Mouse (Mus musculus): ENCODE measurements around the gene Ncdn. TPM values are rescaled to one million over a fixed set of nuclear protein-coding genes. Genes with fewer than 3 reads are reported as not detected.

Gene Ncdn
- polyA plus RNA-seq, 1 experiment, result 10.2 TPM

DNA sequence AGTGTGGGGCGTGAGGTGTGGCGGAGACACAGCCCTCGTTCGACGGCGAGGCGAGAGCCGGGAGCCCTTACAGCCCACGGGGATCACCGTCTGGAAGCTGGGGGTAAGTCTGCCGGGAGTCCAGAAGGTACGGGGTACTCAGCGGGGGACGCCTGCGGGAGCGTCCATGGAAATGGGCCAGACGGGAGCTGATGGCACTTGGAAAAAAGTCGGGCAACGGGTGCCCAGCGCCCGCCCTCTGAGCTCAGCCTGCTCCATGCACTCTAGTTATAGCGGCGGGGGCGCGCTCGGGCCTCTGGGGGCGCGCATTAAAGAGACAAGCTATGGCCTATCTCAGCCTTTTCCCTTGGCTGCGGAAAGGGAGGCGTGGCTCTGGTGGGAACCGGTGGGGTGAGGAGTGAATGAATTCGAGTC lies 17.2 kb downstream of the Ncdn start, which contains the start of gene Tfap2e:
Gene Tfap2e, minus strand, starts transcription at position 240 of the 414 bp plus-strand sequence.
- Histone ChIP-seq H3K27ac (ENCODE audit: insufficient read depth, low read length) (no peak within 1 kb of the TSS), H3K4me3 (ENCODE audit: low read depth, low read length) (peak within 1 kb of the TSS; percentile 67), H3K9ac (ENCODE audit: low read depth, poor library complexity, severe bottlenecking) (peak within 1 kb of the TSS; percentile 39), H3K4me1 (ENCODE audit: control insufficient read depth, insufficient read depth, low read length) (peaks cover 2% of the 10 kb centered on the region), H3K27me3 (ENCODE audit: control insufficient read depth, insufficient read depth, low read length, poor library complexity, severe bottlenecking) (peaks cover 19% of the 10 kb centered on the region), H3K36me3 (ENCODE audit: control insufficient read depth, insufficient read depth, low read length, poor library complexity, severe bottlenecking) (no peaks in the 10 kb centered on the region), H3K9me3 (replicated peaks; ENCODE audit: control insufficient read depth, insufficient read depth, low read length, poor library complexity, severe bottlenecking) (no peaks in the 10 kb centered on the region)
- no peak for TF ChIP-seq POLR2A (IDR thresholded peaks at IDR 0.05; ENCODE audit: insufficient read depth, low read length)
- no peak for TF ChIP-seq CTCF (IDR thresholded peaks at IDR 0.05; ENCODE audit: low read depth, low read length)
- no peak for TF ChIP-seq EP300 (IDR thresholded peaks at IDR 0.05; ENCODE audit: insufficient read depth, low read depth, low read length)

DNA sequence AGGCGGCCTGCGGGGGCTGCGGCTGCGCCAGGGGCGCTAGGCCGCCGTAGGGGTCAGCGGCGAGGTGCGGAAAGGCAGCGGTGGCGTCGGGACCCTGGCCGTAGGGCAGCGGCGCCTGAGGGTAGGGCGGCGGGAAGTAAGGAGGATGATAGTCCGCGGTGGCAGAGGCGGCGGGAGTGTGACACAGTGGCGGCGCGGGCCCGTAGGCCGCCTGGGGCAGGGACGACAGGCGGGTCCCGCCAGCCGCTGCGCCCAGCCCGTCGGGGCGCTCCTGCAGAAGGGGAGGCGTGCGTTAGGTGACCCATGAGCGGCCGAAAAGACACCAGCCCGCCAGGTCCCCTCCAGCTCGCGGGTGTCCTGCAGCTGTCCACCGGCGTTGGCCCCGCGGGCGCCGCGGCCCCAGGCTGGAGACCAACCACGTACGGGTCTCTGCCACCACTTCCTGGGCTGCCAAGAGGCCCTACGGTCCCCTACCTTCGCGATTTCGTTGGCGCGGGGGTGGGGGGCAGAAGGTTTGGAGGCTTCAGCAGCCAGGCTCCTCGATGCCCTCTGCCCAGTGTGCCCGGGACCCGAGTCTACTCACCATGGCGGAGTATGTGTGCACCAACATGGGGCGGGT lies 17.7 kb downstream of the Ncdn start:
- peaks cover 19% of the 10 kb centered on the region for H3K27me3 ChIP-seq (ENCODE audit: control insufficient read depth, insufficient read depth, low read length, poor library complexity, severe bottlenecking)
- H3K36me3 ChIP-seq (ENCODE audit: control insufficient read depth, insufficient read depth, low read length, poor library complexity, severe bottlenecking), result no peaks in the 10 kb centered on the region
- H3K4me1 ChIP-seq (ENCODE audit: control insufficient read depth, insufficient read depth, low read length), result peaks cover 2% of the 10 kb centered on the region
- TF ChIP-seq POLR2A (IDR thresholded peaks at IDR 0.05; ENCODE audit: insufficient read depth, low read length) (no peak), EP300 (IDR thresholded peaks at IDR 0.05; ENCODE audit: insufficient read depth, low read depth, low read length) (no peak), CTCF (IDR thresholded peaks at IDR 0.05; ENCODE audit: low read depth, low read length) (no peak)
- peak overlapping the region; percentile 39 for H3K9ac ChIP-seq (ENCODE audit: low read depth, poor library complexity, severe bottlenecking)
- H3K27ac ChIP-seq (ENCODE audit: insufficient read depth, low read length), result no peak overlapping the region
- peak overlapping the region; percentile 67 for H3K4me3 ChIP-seq (ENCODE audit: low read depth, low read length)
- H3K9me3 ChIP-seq (replicated peaks; ENCODE audit: control insufficient read depth, insufficient read depth, low read length, poor library complexity, severe bottlenecking), result no peaks in the 10 kb centered on the region

DNA sequence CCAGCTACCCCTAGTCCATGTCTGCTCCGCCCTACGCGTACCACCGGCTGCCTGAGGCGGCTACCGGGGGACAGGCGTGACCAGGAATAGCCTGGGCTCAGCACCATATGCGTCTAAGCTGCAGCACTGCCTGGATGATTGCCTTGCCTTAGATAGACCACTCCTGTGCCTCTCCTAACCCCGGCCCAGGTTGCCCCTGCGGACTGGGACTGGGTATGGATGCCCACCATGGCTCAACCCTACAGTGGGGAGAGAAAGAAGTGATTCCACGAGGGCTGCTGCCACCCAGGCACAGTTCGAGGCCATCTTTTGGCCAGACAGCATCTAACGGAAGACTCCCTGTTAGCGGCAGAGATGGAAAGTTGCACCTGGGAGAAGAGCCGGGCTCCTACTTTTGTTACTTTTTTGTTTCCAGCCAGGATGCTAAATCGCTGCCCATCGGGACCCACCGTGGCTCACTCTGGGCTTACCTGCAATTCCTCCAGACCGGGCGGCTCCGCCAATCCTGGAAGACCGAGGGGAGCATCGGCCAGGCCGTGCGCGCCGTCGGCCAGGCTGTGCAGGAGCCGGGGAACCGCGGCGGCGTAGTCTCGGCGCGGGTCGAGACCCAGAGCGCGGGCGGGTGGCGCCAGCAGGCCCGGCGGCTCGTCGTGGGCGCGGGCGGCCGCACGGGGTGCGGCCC lies 18.4 kb downstream of the Ncdn start:
- Histone ChIP-seq H3K4me3 (ENCODE audit: low read depth, low read length) (peak overlapping the region; percentile 67), H3K27ac (ENCODE audit: insufficient read depth, low read length) (no peak overlapping the region), H3K9me3 (replicated peaks; ENCODE audit: control insufficient read depth, insufficient read depth, low read length, poor library complexity, severe bottlenecking) (no peaks in the 10 kb centered on the region), H3K27me3 (ENCODE audit: control insufficient read depth, insufficient read depth, low read length, poor library complexity, severe bottlenecking) (peaks cover 19% of the 10 kb centered on the region), H3K36me3 (ENCODE audit: control insufficient read depth, insufficient read depth, low read length, poor library complexity, severe bottlenecking) (no peaks in the 10 kb centered on the region), H3K4me1 (ENCODE audit: control insufficient read depth, insufficient read depth, low read length) (peaks cover 2% of the 10 kb centered on the region), H3K9ac (ENCODE audit: low read depth, poor library complexity, severe bottlenecking) (peak overlapping the region; percentile 39)
- TF ChIP-seq CTCF (IDR thresholded peaks at IDR 0.05; ENCODE audit: low read depth, low read length) (no peak), EP300 (IDR thresholded peaks at IDR 0.05; ENCODE audit: insufficient read depth, low read depth, low read length) (no peak), POLR2A (IDR thresholded peaks at IDR 0.05; ENCODE audit: insufficient read depth, low read length) (no peak)

DNA sequence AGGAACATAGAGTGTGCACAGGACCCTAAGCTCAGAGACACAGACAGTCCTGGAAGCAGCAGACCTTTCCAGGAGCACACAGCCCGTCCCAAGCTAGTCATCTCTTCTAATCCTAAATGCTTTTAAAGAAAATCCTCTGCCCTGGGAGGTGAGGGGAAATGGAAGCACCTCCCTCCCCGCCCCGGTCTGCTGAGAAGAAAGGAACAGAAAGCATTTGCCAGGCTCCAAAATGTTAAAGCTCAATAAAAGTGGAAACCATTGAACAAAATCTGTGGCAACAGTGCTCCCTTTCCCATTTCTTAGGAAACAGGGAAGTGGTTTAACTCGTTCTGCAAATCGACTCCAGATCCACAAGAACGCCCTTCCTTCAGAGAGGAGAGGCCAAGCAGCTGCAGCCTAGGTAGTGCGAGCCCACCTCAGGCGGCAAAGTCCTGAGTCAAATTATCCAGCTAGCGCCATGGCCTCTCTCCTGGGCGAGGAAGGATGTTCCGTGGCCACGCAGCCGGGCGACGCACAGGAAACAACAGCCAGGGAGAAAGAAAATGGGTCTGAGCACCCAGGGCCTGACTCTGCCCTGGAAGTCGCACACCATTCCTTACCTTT lies 19.1 kb downstream of the Ncdn start:
- Histone ChIP-seq H3K9me3 (replicated peaks; ENCODE audit: control insufficient read depth, insufficient read depth, low read length, poor library complexity, severe bottlenecking) (no peaks in the 10 kb centered on the region), H3K4me3 (ENCODE audit: low read depth, low read length) (peak overlapping the region; percentile 67; the same call in 1 of the 2 replicates), H3K27ac (ENCODE audit: insufficient read depth, low read length) (no peak overlapping the region), H3K4me1 (ENCODE audit: control insufficient read depth, insufficient read depth, low read length) (no peaks in the 10 kb centered on the region), H3K36me3 (ENCODE audit: control insufficient read depth, insufficient read depth, low read length, poor library complexity, severe bottlenecking) (no peaks in the 10 kb centered on the region), H3K27me3 (ENCODE audit: control insufficient read depth, insufficient read depth, low read length, poor library complexity, severe bottlenecking) (peaks cover 19% of the 10 kb centered on the region), H3K9ac (ENCODE audit: low read depth, poor library complexity, severe bottlenecking) (no peak overlapping the region)
- no peak for TF ChIP-seq POLR2A (IDR thresholded peaks at IDR 0.05; ENCODE audit: insufficient read depth, low read length)
- TF ChIP-seq EP300 (IDR thresholded peaks at IDR 0.05; ENCODE audit: insufficient read depth, low read depth, low read length), result no peak
- TF ChIP-seq CTCF (IDR thresholded peaks at IDR 0.05; ENCODE audit: low read depth, low read length), result no peak

DNA sequence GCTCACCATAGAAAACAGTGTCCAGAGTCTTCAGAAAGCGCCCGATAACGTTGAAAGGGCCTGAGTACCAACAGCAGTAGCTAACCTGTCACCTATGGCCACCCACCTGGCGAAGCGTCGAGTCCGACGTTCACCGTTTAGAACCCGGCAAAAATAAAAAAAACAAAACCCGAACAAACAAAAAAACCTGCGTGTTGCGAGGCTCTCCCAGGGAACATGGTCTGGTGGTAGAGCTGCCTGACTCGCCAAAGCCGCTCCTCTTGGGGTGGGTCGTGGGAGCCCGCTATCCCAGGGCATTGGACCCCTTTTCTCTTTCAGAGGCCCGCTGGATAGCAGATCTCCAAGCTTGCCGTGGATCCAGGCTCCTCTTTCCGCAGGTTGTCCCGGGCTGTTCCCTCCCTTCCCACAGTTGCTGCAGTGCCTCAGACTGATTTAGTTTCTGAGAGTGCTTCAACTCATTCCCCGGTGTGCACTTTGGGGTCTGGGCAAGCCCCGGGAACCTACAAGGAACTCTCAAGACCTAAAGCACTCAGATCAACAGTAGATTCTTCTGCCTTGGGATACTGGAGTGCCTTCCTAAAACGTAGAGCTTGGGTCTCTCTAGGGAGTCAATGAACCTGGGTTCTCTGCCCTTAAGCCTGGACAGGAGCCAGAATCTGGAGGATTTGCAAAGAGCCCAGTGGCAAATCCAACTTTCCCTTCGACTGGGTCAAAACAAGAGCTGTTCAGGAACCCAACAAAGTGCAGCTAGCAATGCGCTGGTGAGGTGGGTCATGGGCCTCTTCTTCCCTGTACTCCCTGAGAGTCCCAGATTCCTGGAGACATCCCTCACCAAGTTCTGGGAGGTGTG lies 20.5 kb downstream of the Ncdn start:
- no peak for TF ChIP-seq CTCF (IDR thresholded peaks at IDR 0.05; ENCODE audit: low read depth, low read length)
- TF ChIP-seq EP300 (IDR thresholded peaks at IDR 0.05; ENCODE audit: insufficient read depth, low read depth, low read length), result no peak
- no peak for TF ChIP-seq POLR2A (IDR thresholded peaks at IDR 0.05; ENCODE audit: insufficient read depth, low read length)
- H3K4me3 ChIP-seq (ENCODE audit: low read depth, low read length), result peak overlapping the region; percentile 39; the same call in 1 of the 2 replicates
- H3K9me3 ChIP-seq (replicated peaks; ENCODE audit: control insufficient read depth, insufficient read depth, low read length, poor library complexity, severe bottlenecking), result no peaks in the 10 kb centered on the region
- no peak overlapping the region for H3K27ac ChIP-seq (ENCODE audit: insufficient read depth, low read length)
- H3K27me3 ChIP-seq (ENCODE audit: control insufficient read depth, insufficient read depth, low read length, poor library complexity, severe bottlenecking), result peaks cover 19% of the 10 kb centered on the region
- H3K36me3 ChIP-seq (ENCODE audit: control insufficient read depth, insufficient read depth, low read length, poor library complexity, severe bottlenecking), result no peaks in the 10 kb centered on the region
- no peaks in the 10 kb centered on the region for H3K4me1 ChIP-seq (ENCODE audit: control insufficient read depth, insufficient read depth, low read length)
- no peak overlapping the region for H3K9ac ChIP-seq (ENCODE audit: low read depth, poor library complexity, severe bottlenecking)

All from ES-Bruce4 (cell line).